Mouse (Mus musculus): ENCODE data around the gene Dimt1.

DNA sequence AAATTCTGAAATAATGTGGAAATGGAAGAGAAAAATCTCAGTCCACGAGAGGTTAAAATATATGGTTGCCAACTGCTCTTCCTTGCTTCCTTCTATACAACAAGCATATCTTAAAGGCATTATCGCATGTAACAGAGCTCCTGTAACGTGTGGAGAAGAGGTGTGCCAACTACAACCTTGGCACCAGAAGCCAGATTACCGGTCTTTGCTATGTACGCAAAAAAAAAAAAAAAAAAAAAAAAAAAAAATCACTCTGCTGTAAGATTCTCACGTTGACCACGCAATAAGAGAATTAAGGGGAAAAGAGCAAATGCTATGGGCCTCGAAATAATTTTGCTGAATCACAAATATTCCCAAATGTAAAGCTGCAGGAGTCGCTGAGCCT is 11.1 kb upstream of the Dimt1 start:
- TF ChIP-seq POLR2A (IDR thresholded peaks at IDR 0.05; ENCODE audit: control insufficient read depth, low read depth, low read length) = no peak
- no peak for TF ChIP-seq CTCF (IDR thresholded peaks at IDR 0.05; ENCODE audit: control insufficient read depth, insufficient read depth, insufficient replicate concordance, low read depth, low read length)
